In genomic region chr12:72821589-72821988, GRCm38 (mm10) we compare ENCODE assay signal across 11 mouse cellular contexts.
DNase-seq lines count a peak whose midpoint lies in the region; ATAC-seq and TF ChIP-seq lines count a peak whose summit lies in the region.
"Had no signal": no experiment of that assay in that cellular context is flagged by ENCODE, and none has a peak within 500 bp of the region (broad histone marks: within the 10 kb centered on the region; RNA-seq: fewer than 3 reads in every experiment).

No protein-coding gene starts in this region.

- 37% methylated on average over 6 of the region's 6 CpGs for WGBS in heart, embryonic 11.5 days (ENCODE audit: insufficient replicate concordance)
- WGBS in forebrain, postnatal 0 days: 32% methylated on average over 6 of the region's 6 CpGs
- WGBS in liver, postnatal 0 days (ENCODE audit: insufficient replicate concordance): 40% methylated on average over 6 of the region's 6 CpGs

- no peak for DNase-seq in heart, postnatal 36 days
- DNase-seq in forebrain, postnatal 0 days: no peak
- DNase-seq in liver, postnatal 0 days: no peak
- DNase-seq in right cerebral cortex, postnatal 25 days: no peak
- no peak for DNase-seq in gastrocnemius, postnatal 25 days
- DNase-seq in left cerebral cortex, adult 11 months (ENCODE audit: low spot score): no peak
- DNase-seq: adrenal gland, adult 8-10 months; right cerebral cortex, postnatal 14 days had no signal

- H3K4me1 ChIP-seq in heart, embryonic 11.5 days (ENCODE audit: control insufficient read depth, insufficient read depth, low read length): no peaks in the 10 kb centered on the region; the same call in 1 of the 2 replicates
- H3K4me1 ChIP-seq in E14TG2a.4 (replicated peaks; ENCODE audit: low read depth, low read length): peaks cover 35% of the 10 kb centered on the region
- peaks cover 2% of the 10 kb centered on the region; the same call in 1 of the 2 replicates for H3K4me1 ChIP-seq in forebrain, postnatal 0 days (ENCODE audit: insufficient read depth)
- no peaks in the 10 kb centered on the region for H3K4me1 ChIP-seq in liver, postnatal 0 days (ENCODE audit: insufficient read depth)

- peak overlapping the region; percentile 67 for H3K4me2 ChIP-seq in heart, embryonic 11.5 days
- peak overlapping the region; percentile 78 for H3K4me2 ChIP-seq in forebrain, postnatal 0 days (ENCODE audit: low read depth)
- peak overlapping the region; percentile 56 for H3K4me2 ChIP-seq in liver, postnatal 0 days (ENCODE audit: low read depth, low read length)

- no peak for TF ChIP-seq EP300 in liver, postnatal 0 days (IDR thresholded peaks at IDR 0.05; ENCODE audit: low read depth)

- TF ChIP-seq CTCF in E14TG2a.4 (conservative IDR thresholded peaks at IDR 0.05; ENCODE audit: low read length): no peak
- TF ChIP-seq CTCF in forebrain, postnatal 0 days (IDR thresholded peaks at IDR 0.05; ENCODE audit: low read depth): no peak
- TF ChIP-seq CTCF in liver, postnatal 0 days (IDR thresholded peaks at IDR 0.05; ENCODE audit: low read depth): no peak

- H3K27me3 ChIP-seq in heart, embryonic 11.5 days (ENCODE audit: control insufficient read depth, insufficient read depth, low read length): peaks cover 9% of the 10 kb centered on the region
- H3K27me3 ChIP-seq in E14TG2a.4 (ENCODE audit: insufficient read depth, low read length): peaks cover 53% of the 10 kb centered on the region
- no peaks in the 10 kb centered on the region for H3K27me3 ChIP-seq in forebrain, postnatal 0 days (ENCODE audit: insufficient read depth, low read length)
- peaks cover 16% of the 10 kb centered on the region; the same call in 1 of the 2 replicates for H3K27me3 ChIP-seq in liver, postnatal 0 days (ENCODE audit: insufficient read depth, low read length)

- no peaks in the 10 kb centered on the region for H3K9me3 ChIP-seq in heart, embryonic 11.5 days (replicated peaks; ENCODE audit: control insufficient read depth, low read length)
- no peaks in the 10 kb centered on the region for H3K9me3 ChIP-seq in E14TG2a.4 (ENCODE audit: low read length)
- H3K9me3 ChIP-seq in forebrain, postnatal 0 days (ENCODE audit: low read length): no peaks in the 10 kb centered on the region
- H3K9me3 ChIP-seq in liver, postnatal 0 days (ENCODE audit: low read length): no peaks in the 10 kb centered on the region

- peak overlapping the region; percentile 63; the same call in 1 of the 2 replicates for H3K27ac ChIP-seq in heart, embryonic 11.5 days (ENCODE audit: low read depth, low read length)
- H3K27ac ChIP-seq in forebrain, postnatal 0 days (ENCODE audit: low read depth, low read length): peak overlapping the region; percentile 58
- no peak overlapping the region for H3K27ac ChIP-seq in liver, postnatal 0 days (ENCODE audit: low read depth)
- H3K27ac ChIP-seq: liver, embryonic 14.5 days had no signal

- peak overlapping the region; percentile 48 for H3K4me3 ChIP-seq in heart, embryonic 11.5 days (ENCODE audit: low read depth, low read length)
- H3K4me3 ChIP-seq in E14TG2a.4 (replicated peaks; ENCODE audit: low read length): peak overlapping the region; percentile 64
- H3K4me3 ChIP-seq in forebrain, postnatal 0 days (ENCODE audit: low read depth, low read length): peak overlapping the region; percentile 43
- H3K4me3 ChIP-seq in liver, postnatal 0 days (ENCODE audit: low read depth, low read length): no peak overlapping the region; the same call in 1 of the 2 replicates

- no peaks in the 10 kb centered on the region for H3K36me3 ChIP-seq in heart, embryonic 11.5 days (ENCODE audit: control insufficient read depth, insufficient read depth, low read length)
- no peaks in the 10 kb centered on the region for H3K36me3 ChIP-seq in E14TG2a.4 (ENCODE audit: insufficient read depth, low read length)
- no peaks in the 10 kb centered on the region for H3K36me3 ChIP-seq in forebrain, postnatal 0 days (ENCODE audit: insufficient read depth)
- no peaks in the 10 kb centered on the region for H3K36me3 ChIP-seq in liver, postnatal 0 days (replicated peaks; ENCODE audit: insufficient read depth, low read length)

- peak overlapping the region; percentile 47 for H3K9ac ChIP-seq in heart, embryonic 11.5 days (ENCODE audit: low read depth, low read length)
- peak overlapping the region; percentile 70; the same call in 1 of the 2 replicates for H3K9ac ChIP-seq in forebrain, postnatal 0 days
- H3K9ac ChIP-seq in liver, postnatal 0 days (replicated peaks): no peak overlapping the region
- H3K9ac ChIP-seq: liver, embryonic 14.5 days had no signal

- no peak for ATAC-seq in heart, embryonic 11.5 days (replicated peaks; ENCODE audit: insufficient number of reproducible peaks, low FRiP score, low TSS enrichment)
- no peak for ATAC-seq in forebrain, postnatal 0 days
- no peak for ATAC-seq in liver, postnatal 0 days

- intact Hi-C loops in heart, postnatal 36 days (cut with DNase I): no loop called here
